Mouse (Mus musculus) gastrocnemius, postnatal 4 days (tissue): Measurements from ENCODE around the gene Ramp2. TPM values are rescaled to one million over a fixed set of nuclear protein-coding genes. Genes with fewer than 3 reads are reported as not detected.

Source experiments
- DNase-seq, 2 experiments: peaks; one replicate each; pipeline ENCODE4 v3.0.0; 2021 to 2022; ENCODE audit warnings: low spot score in 2 of 2, mixed read lengths in 2 of 2
- total RNA-seq, 2 experiments: library from RNA; stranded (reverse); gene quantifications; 2 replicates each; pipeline ENCODE4 v1.2.3; 2021

Ramp2 gene
- total RNA-seq, 2 experiments from 2014 or later: 82.6 to 85.8 TPM

- peak in 1 of 2 experiments; percentile 9 for DNase-seq
These were observed 19.2 kb downstream of the Ramp2 start for GRCm38 (mm10) chr11:101264954-101265471.

- DNase-seq: no peak
These were observed 20.1 kb downstream of the Ramp2 start for GRCm38 (mm10) chr11:101265906-101266305.

GRCm38 (mm10) chr11:101269577-101270116 is 23.8 kb downstream of the Ramp2 start:
- DNase-seq: no peak

GRCm38 (mm10) chr11:101272446-101272845 is 26.6 kb downstream of the Ramp2 start:
- DNase-seq: no peak

DNA sequence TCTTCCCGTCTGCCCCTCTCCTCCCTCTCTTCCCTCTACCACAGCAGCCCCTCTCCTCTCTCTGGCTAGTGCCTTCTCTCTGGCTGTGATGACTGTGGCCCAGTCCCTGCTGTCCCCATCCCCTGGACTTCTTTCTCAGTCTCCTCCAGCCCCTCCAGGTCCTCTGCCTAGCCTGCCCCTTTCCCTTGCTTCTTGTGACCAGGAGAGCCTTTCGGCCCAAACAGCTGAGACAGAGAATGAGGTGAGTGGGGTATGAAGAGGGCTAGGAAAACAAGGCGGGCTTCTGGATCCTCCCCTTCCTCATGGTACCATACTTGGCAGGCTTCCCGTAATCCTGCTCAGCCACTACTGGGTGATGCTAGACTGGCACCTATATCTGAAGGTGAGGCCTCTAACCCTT is 29.5 kb downstream of the Ramp2 start:
- no peak for DNase-seq

- no peak for DNase-seq
These were observed 30.7 kb downstream of the Ramp2 start for GRCm38 (mm10) chr11:101276319-101277070.

DNA sequence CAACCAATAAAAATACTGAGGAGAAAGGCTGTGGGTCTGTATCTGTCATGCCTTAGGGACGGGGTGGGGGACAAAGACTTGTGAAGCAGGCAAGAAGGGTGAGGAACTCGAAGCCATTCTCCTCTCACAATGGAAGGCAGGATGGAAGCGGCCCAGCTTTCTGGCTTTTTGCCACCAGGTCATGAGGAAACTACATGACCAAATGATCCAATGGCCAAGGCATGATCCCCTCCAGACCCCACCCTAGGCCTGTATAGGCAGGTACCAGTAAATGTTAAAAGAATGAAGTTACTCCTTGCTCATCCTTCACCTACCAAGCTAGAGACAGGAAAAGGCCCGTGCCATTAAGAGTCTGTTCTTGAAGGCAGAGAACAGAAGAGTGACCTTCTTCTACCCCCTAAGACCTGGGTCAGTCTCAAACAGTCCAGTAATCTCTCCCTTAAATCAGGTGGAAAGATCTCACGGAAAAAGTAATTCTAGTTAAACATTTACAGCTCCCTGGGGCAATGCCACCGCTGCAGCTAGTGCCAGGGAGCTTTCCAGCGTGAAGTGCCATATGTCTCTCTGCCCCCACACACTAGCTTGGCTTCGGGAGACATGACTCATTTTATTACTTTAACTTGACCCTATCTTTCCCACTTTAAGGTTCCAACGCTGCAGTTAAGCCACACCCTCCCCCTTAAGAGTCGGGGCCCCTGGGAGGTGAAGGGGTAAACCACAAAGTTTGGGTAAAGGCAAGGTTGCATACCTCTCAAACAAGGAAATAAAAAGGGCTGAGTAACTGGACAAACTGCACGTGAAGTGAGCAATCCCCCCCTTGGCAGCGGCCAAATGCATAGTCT is 31.8 kb downstream of the Ramp2 start:
- DNase-seq: no peak

DNA sequence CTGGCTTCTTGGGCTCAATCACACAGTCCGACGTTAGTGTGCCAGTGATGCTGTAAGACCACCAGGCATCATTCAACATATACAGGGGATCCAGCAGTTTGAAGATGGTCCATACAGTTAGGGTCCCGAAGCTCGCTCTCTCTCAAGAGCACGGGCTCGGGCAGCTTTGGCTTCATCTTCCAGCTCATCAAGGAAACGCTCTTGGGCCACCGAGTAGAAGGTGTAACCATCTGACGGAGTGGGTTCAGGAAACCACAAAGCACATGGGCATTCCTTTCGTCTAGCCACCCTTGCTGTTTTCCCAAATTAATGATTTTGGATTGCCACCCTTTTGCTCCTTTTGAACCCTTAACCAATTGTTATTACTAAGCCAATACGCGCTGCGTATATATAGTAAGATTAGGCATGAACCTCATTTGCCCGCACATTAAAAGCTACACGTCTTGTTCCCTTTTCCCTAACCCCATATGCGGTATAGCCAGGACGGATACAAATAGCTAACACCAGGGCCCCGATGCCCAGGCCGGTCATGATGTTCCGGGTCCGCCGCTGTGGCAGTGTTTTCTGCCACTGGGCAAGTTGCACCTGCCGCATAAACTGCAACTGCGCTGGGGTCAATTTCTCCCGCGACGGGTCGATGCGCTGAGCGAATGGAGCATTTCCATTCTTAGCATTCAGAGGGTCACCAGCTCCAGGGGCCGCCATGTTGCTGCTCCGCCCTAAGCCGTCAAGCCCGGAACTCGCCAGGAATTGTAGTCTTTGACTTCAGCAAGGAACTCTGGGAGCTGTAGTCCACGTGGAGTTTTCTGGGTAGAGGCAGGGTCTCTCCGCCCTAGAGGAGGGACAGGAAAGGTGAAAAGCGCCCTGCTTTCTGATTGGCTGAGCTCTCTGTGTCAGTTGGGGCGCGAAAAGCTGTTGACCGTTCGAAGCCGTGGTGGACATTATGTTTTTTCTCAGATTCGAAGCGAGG is 32.7 kb downstream of the Ramp2 start, which contains the start of the genes Cntd1 and Coa3:
Gene Cntd1 (plus strand): TSS at position 790 of the 970 bp plus-strand sequence.
Gene Coa3 (minus strand): TSS at position 892 of the 970 bp plus-strand sequence.
- peak; percentile 48 to 80 for DNase-seq

- no peak for DNase-seq
These were observed 33.4 kb downstream of the Ramp2 start for GRCm38 (mm10) chr11:101279193-101279569.

DNA sequence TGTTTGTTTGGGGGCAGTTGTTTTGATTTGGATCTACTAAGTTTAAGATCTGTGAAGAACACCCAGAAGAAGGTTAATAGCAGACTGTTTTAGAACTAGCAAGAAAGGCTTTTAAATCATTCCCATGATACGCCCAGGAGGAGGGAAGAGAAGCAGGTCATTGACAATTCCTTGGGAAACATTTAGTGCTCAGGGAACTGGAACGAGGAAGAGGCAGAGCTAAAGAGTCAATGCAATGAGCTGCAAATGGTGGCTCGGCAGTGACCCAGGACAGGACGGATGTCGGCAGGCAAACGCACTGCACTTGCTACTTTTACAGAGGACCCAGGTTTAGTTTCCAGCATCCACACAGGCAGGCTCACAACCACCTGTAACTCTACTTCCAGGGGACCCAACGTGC is 35.0 kb downstream of the Ramp2 start:
- DNase-seq: no peak

DNA sequence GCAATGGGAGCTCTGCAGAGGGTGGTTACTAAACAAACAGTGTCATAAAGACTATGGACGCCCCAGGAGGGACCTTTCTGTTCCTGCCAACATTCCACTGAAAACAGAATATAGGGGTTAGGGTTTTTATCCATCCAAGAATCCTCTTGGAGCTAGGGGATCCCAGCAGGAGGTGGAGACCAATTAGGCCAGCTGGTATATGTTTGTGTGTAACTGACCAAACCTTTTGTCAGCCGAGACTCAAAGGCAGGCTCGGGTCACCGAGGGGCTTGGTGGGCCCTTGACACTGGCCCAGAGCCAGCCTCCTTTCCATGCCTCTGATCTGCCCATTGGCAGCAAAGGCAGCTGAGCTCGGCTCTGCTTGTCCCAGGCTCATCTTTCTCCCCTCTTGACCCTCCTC is 37.1 kb downstream of the Ramp2 start:
- no peak for DNase-seq

DNA sequence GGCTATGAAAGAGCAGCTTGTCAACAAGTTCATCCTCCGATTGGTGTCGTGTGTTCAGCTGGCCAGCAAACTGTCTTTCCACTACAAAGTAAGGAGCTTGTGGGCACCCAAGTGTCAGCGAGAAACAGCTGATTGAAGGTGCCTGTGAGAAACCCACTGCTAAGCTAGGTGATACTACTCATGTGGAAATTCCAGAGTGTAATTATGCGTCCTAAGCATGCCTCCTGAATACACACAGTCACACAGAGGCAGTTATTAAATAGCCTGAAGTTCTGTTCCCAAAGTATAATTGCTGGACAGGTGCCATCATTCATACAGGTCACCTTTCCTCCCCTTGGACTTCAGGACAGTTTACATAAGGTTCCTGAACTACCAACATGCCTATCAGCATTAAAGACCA is 38.0 kb downstream of the Ramp2 start:
- no peak for DNase-seq

DNA sequence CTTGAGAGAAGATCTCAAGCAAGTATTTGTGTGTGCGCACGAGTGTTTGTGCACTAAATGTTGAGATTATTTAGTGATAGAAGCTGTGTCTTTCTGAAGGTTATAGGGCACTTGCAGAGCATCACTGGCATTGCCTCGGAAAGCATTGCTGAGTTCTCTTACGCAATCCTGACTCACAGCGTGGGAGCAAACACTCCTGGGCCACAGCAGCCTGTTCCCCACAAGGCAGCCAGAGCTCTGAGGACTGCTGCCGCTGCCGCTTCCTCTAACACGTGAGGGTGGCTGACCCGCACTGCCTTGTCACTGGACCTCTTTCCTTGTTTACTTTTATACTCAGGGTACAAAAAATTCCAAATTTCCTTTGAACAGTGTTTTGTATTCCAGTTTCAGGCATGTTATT is 41.5 kb downstream of the Ramp2 start:
- no peak for DNase-seq

DNA sequence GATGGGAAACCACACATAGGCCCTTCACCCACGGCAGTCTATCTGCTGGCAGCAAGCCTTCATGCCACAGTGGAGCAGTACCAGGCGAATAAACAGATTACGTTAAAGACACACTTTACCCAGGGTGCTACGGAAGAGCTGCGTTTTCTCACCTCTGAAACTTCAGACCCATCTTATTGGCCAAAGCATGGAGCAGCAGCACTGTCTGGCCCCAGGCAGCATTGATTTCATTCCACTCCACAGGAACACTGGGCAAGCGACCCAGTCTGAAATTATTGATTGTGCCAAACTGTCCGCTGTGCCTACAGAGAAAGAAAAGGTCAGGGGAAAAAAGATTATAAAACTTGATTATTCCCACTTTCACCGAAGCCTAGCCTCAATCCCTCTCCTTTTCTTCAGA is 45.4 kb downstream of the Ramp2 start:
- DNase-seq: no peak

DNA sequence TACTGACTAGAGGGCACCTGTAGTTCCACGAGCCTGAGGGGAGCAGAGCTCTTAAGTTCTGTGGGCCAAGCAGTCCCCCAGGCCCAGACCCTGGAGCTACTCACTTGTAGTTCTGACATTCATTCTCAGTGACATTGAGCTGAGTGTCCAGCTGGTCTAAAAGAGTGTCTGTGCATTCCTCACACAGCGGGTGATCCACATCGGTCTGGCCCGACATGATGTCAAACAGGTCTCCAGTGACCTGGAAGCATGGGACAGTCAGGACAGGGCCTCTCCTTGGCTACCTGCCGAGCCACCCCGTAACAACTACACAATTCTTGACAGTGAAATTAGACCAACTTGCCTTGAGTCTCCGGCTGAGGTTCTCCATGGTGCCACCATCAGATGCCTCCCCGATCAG is 49.4 kb downstream of the Ramp2 start:
- DNase-seq: no peak

DNA sequence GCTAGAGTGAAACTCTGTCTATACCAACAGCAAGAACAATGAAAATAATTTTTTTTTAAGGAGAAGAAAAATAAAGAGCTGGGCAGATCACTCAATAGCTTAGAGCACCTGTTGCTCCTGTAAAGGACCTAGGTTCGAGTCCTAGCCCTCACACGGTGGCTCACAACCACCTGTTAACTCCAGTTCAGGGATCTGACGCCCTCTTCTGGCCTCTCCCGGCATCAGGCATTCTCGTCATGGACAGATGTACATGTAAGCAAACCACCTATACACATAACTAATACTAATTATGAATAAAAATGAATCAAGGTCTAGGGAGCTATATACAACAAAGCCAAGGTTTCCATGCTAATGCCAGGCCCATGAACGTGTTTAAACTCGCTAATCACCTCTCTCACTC is 55.1 kb downstream of the Ramp2 start:
- DNase-seq: no peak

DNA sequence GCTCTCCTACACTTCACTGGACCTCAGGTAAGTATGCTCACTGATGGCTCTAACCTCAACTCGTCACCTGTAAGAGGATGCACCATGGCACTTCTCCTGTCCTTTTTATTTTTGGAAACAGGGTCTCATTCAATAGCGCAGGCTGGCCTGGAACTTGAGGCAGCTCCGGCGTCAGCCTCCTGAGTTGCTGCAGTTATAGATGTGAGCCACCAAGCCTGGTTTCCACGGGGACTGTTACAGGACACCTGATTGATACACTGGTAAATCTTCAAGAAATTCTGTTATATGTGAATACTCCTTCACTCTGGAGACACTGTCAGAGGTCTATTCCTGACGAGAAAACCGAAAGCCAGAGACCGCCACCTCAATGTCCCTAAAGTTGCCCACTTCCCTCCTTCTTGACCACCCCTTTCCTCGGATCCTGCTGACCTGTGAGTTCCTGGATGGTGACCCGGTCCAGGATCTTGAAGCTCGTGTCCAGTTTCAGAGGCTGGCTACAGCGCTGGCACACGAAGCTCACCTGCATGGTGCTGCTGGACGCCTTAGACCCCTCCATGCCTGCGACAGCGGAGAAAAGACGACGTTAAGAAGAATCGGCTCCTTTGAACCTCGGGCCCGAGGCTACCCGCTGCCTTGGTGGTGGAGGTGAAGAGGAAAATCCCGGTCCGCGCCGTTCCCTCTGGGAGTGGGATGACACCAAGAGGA is 55.6 kb downstream of the Ramp2 start:
- no peak for DNase-seq

- peak; percentile 97 to 98 for DNase-seq
These were observed 56.4 kb downstream of the Ramp2 start, which contains the start of gene Becn1 for GRCm38 (mm10) chr11:101302004-101302798. Gene Becn1 (minus strand): TSS chr11:101302286.

- DNase-seq: no peak
These were observed 61.9 kb downstream of the Ramp2 start for GRCm38 (mm10) chr11:101307744-101308143.
